Mouse (Mus musculus) thymus, postnatal 10 days (tissue): ENCODE measurements around the gene Thra.
"Not testable (repeated sequence)": the region's sequence is repeated elsewhere in the genome, so short reads cannot be mapped to it uniquely, and the experiment has no call there.

ENCODE experiments used
- DNase-seq, 2 experiments: peaks; one replicate each; pipeline ENCODE4 v3.0.0; 2021; ENCODE audit warnings: low spot score in 2 of 2

The Thra gene

GRCm38 (mm10) chr11:98740393-98741050 is at the start of gene Thra:
Gene Thra (plus strand): TSS chr11:98740638.
- peak in 1 of 2 experiments; percentile 32 for DNase-seq

GRCm38 (mm10) chr11:98693201-98693600 is 47.2 kb upstream of the Thra start:
- DNase-seq = peak; percentile 72 to 75

- no peak for DNase-seq
These were observed 46.7 kb upstream of the Thra start for GRCm38 (mm10) chr11:98693746-98694145.

- DNase-seq = no peak
These were observed 46.1 kb upstream of the Thra start for GRCm38 (mm10) chr11:98694301-98694700.

GRCm38 (mm10) chr11:98695408-98695807 is 45.0 kb upstream of the Thra start:
- no peak for DNase-seq

- no peak for DNase-seq
These were observed 43.8 kb upstream of the Thra start for GRCm38 (mm10) chr11:98696454-98697216.

GRCm38 (mm10) chr11:98697225-98697624 is 43.2 kb upstream of the Thra start:
- no peak for DNase-seq

GRCm38 (mm10) chr11:98698849-98699640 is 41.4 kb upstream of the Thra start:
- DNase-seq = no peak

GRCm38 (mm10) chr11:98699911-98700310 is 40.5 kb upstream of the Thra start:
- DNase-seq = peak; percentile 43 to 79

GRCm38 (mm10) chr11:98701213-98701670 is 39.2 kb upstream of the Thra start, which contains the start of gene Csf3:
Gene Csf3 (plus strand): TSS chr11:98701263.
- no peak for DNase-seq

- DNase-seq = no peak
These were observed 38.1 kb upstream of the Thra start for GRCm38 (mm10) chr11:98702323-98702722.

- no peak for DNase-seq
These were observed 35.4 kb upstream of the Thra start for GRCm38 (mm10) chr11:98705021-98705420.

- DNase-seq = no peak
These were observed 32.8 kb upstream of the Thra start for GRCm38 (mm10) chr11:98707401-98708281.

- DNase-seq = no peak
These were observed 32.0 kb upstream of the Thra start for GRCm38 (mm10) chr11:98708282-98708956.

- no peak for DNase-seq
These were observed 31.3 kb upstream of the Thra start for GRCm38 (mm10) chr11:98709001-98709741.

- peak; percentile 37 to 78 for DNase-seq
These were observed 29.9 kb upstream of the Thra start for GRCm38 (mm10) chr11:98710416-98711045.

- DNase-seq = no peak
These were observed 29.4 kb upstream of the Thra start for GRCm38 (mm10) chr11:98711046-98711434.

- not testable (repeated sequence) for DNase-seq
These were observed 28.4 kb upstream of the Thra start for GRCm38 (mm10) chr11:98712009-98712408.

- DNase-seq = no peak
These were observed 26.7 kb upstream of the Thra start for GRCm38 (mm10) chr11:98713703-98714102.
